Mouse (Mus musculus): ENCODE results near the gene Med22.

DNA sequence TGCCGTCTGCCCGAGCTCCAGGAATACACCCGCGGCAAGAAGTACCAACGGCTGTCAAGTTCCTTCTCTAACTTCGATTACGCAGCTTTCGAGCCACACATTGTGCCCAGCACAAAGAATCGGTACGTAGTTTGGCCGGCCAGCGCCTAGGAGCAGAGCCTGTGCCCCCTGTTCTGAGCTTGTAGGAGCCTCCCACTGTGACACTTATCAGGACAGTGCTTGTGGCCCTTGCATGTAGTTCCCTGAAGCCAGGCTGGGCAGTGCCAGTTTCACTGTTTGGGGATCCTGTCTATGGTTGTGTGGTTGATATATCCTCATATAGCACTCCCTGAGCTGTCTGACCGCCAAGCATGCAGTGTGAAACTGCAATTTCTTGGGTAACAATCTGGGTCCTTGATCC is 6.3 kb upstream of the Med22 start:
- TF ChIP-seq CTCF (IDR thresholded peaks at IDR 0.05; ENCODE audit: low read depth, low read length) (no peak), POLR2A (IDR thresholded peaks at IDR 0.05; ENCODE audit: borderline replicate concordance, low read depth, low read length) (no peak)
